Mouse (Mus musculus) neural tube, embryonic 15.5 days (tissue): ENCODE measurements around the gene Polr3h. TPM values are rescaled to one million over a fixed set of nuclear protein-coding genes. Genes with fewer than 3 reads are reported as not detected.

Experiments
- ATAC-seq: fragments of 200-750 bp; cut with Nextera tagmentation; 2 replicates; pipeline ENCODE4 v1.8.0; 2017; ENCODE audit warnings: mild to moderate bottlenecking, moderate TSS enrichment, moderate library complexity; ENCODE audit not compliant: low FRiP score
- H3K27ac ChIP-seq: fragments of 300-500 bp; sonication (generic); replicated peaks from 2 replicates; pipeline ENCODE4 v1.5.1; 2015; ENCODE audit warnings: mild to moderate bottlenecking, inconsistent platforms
- H3K27me3 ChIP-seq: fragments of 300-500 bp; sonication (generic); replicated peaks from 2 replicates; pipeline ENCODE4 v1.6.1; 2015; ENCODE audit warnings: inconsistent platforms
- H3K36me3 ChIP-seq: fragments of 300-500 bp; sonication (generic); 2 replicates; pipeline ENCODE4 v1.6.1; 2015; ENCODE audit warnings: inconsistent platforms
- H3K4me1 ChIP-seq: fragments of 300-500 bp; sonication (generic); 2 replicates; pipeline ENCODE4 v1.6.1; 2015; ENCODE audit warnings: inconsistent platforms
- H3K4me2 ChIP-seq: fragments of 300-500 bp; sonication (generic); 2 replicates; pipeline ENCODE4 v1.6.1; 2015; ENCODE audit warnings: inconsistent platforms, mild to moderate bottlenecking, moderate library complexity
- H3K4me3 ChIP-seq: fragments of 300-500 bp; sonication (generic); replicated peaks from 2 replicates; pipeline ENCODE4 v1.5.1; 2015; ENCODE audit warnings: mild to moderate bottlenecking, inconsistent platforms
- H3K9ac ChIP-seq: fragments of 300-500 bp; sonication (generic); replicated peaks from 2 replicates; pipeline ENCODE4 v1.6.1; 2015; ENCODE audit warnings: mild to moderate bottlenecking, inconsistent platforms
- H3K9me3 ChIP-seq: fragments of 300-500 bp; sonication (generic); replicated peaks from 2 replicates; pipeline ENCODE4 v1.6.1; 2016; ENCODE audit warnings: inconsistent platforms
- WGBS: fragments of 180-500 bp; shearing (Covaris S2); methylation state at CpG from one replicate; pipeline ENCODE4 v1.1.7; 2015; ENCODE audit warnings: mixed read lengths; 5-methylcytosine and 5-hydroxymethylcytosine counted together
- polyA plus RNA-seq: library from polyadenylated mRNA; unstranded; fragments of >200 nt; fragmentation: Nextera tagmentation; extraction: Ambion mirVana; gene quantifications from 2 replicates; pipeline ENCODE4 v1.2.1, GENCODE M21; 2015

Gene Polr3h
- polyA plus RNA-seq, 1 experiment from 2014 or later: 93.2 TPM

- Histone ChIP-seq H3K27me3 (no peaks in the 10 kb centered on the region), H3K4me3 (peak overlapping the region; percentile 93), H3K9ac (peak overlapping the region; percentile 79), H3K36me3 (peaks cover 9% of the 10 kb centered on the region), H3K9me3 (no peaks in the 10 kb centered on the region), H3K4me2 (peak overlapping the region; percentile 94), H3K27ac (peak overlapping the region; percentile 98), H3K4me1 (peaks cover 45% of the 10 kb centered on the region)
- 0% methylated on average over 39 of the region's 39 CpGs for WGBS
- ATAC-seq: peak; percentile 86
Measured at GRCm38 (mm10) chr15:81859330-81860255, 66.4 kb downstream of the Polr3h start.

DNA sequence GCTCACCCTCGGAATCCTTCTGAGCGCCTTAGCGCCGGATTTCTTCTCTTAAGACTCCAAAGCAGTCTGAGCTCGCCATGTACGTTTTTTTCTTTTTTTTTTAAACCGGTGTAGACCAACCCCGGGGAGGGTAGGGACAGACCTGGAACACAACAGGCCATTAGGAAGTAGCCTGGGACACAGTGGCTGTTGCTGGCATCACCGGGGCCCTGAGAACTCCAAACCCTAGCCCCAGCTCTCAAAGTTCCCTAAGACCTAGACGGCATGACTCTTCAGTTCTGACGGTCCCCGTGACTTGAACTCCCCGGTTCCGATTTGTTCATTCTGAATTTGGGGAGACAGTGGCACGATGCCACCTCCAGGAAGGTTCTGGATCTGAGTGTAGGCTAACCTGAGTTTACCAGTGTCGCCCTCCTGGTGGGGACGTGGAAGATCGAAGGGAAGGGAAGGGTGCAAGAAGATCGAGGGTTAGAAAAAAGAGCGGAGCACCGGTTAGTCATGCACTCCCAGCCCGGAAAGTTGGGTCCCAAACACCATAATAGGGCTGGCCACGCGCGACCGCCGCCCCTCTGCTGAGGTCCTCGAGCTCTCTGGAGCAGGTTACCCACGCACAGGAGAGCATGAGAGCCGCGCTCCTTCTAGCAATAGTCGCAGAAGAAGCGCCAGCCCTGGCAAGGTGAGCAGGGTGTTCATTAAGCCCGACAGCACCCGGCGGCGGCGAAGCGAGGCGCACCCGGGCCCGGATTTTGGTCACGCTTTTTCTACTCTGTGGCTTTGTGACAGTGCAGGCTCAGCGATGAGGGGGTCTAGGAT lies 67.3 kb downstream of the Polr3h start, which contains the start of gene Tob2:
TSS of gene Tob2 (minus strand) at position 280 of the 813 bp plus-strand sequence.
- Histone ChIP-seq H3K27ac (peak within 1 kb of the TSS; percentile 98), H3K4me1 (peaks cover 45% of the 10 kb centered on the region), H3K4me3 (peak within 1 kb of the TSS; percentile 93), H3K9ac (peak within 1 kb of the TSS; percentile 79), H3K9me3 (no peaks in the 10 kb centered on the region), H3K36me3 (peaks cover under 1% of the 10 kb centered on the region; the same call in 1 of the 2 replicates), H3K4me2 (peak within 1 kb of the TSS; percentile 94), H3K27me3 (no peaks in the 10 kb centered on the region)
- WGBS: under 1% methylated on average over 44 of the region's 44 CpGs
- 0 out of 2 replicates have a peak, but pooled peaks have one; percentile 9 for ATAC-seq

GRCm38 (mm10) chr15:81858138-81858516 lies 67.9 kb downstream of the Polr3h start:
- Histone ChIP-seq H3K36me3 (no peaks in the 10 kb centered on the region), H3K4me1 (peaks cover 45% of the 10 kb centered on the region), H3K27ac (peak overlapping the region; percentile 98), H3K27me3 (no peaks in the 10 kb centered on the region), H3K9me3 (no peaks in the 10 kb centered on the region), H3K4me2 (peak overlapping the region; percentile 94), H3K4me3 (peak overlapping the region; percentile 93), H3K9ac (peak overlapping the region; percentile 79)
- under 1% methylated on average over 23 of the region's 23 CpGs for WGBS
- ATAC-seq: 0 out of 2 replicates have a peak, but pooled peaks have one; percentile 7

- no peak for ATAC-seq
Measured at GRCm38 (mm10) chr15:81857724-81858116, 68.3 kb downstream of the Polr3h start.

DNA sequence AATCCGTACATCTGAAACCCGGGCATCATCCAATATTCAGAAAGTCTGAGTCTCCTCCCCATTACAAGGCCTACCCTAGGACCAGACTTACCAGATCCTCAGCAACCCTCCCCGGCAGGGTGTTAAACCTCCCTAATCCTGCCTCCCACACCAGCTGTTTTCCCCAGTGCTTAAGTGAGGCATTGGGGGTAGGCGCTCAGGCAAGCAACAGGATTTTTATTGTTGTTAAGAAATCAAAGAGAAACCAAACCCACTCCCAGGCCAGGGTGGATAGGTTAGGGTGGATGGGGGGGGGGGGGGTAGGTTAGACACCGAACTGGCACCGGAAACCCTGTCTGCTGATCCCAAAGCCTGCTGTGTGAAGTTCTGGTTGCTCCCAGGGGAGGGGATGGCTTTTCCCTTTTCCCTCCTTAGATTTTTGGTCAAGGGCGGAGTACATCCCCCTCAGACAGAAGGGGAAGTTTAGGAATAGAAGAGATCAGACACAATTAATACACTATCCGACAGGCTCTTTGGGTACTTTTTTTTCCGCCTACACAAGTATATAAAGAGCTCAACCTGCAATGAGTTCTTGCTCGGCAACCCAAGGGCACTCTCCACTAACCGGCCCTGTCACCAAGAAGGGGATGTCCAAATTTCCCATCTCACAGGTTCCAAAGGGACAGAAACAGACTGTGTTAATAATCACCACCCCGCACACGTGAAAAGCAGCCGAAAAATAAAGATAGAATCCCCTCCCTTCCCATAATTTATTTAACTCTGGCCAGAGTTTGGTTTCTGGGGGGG lies 68.9 kb downstream of the Polr3h start:
- Histone ChIP-seq H3K4me2 (peak overlapping the region; percentile 94), H3K4me1 (peaks cover 45% of the 10 kb centered on the region), H3K9me3 (no peaks in the 10 kb centered on the region), H3K9ac (peak overlapping the region; percentile 79), H3K27ac (peak overlapping the region; percentile 98), H3K27me3 (no peaks in the 10 kb centered on the region), H3K36me3 (peaks cover under 1% of the 10 kb centered on the region), H3K4me3 (peak overlapping the region; percentile 93)
- 0% methylated on average over 14 of the region's 14 CpGs for WGBS
- ATAC-seq: no peak

More at GRCm38 (mm10) chr15:81857724-81858116, 68.3 kb downstream of the Polr3h start:
- Histone ChIP-seq H3K4me1 (peaks cover 45% of the 10 kb centered on the region), H3K36me3 (no peaks in the 10 kb centered on the region), H3K9ac (peak overlapping the region; percentile 79), H3K27me3 (no peaks in the 10 kb centered on the region), H3K4me2 (peak overlapping the region; percentile 94), H3K9me3 (no peaks in the 10 kb centered on the region), H3K27ac (peak overlapping the region; percentile 98), H3K4me3 (peak overlapping the region; percentile 93)
- WGBS: 0% methylated on average over 33 of the region's 33 CpGs

DNA sequence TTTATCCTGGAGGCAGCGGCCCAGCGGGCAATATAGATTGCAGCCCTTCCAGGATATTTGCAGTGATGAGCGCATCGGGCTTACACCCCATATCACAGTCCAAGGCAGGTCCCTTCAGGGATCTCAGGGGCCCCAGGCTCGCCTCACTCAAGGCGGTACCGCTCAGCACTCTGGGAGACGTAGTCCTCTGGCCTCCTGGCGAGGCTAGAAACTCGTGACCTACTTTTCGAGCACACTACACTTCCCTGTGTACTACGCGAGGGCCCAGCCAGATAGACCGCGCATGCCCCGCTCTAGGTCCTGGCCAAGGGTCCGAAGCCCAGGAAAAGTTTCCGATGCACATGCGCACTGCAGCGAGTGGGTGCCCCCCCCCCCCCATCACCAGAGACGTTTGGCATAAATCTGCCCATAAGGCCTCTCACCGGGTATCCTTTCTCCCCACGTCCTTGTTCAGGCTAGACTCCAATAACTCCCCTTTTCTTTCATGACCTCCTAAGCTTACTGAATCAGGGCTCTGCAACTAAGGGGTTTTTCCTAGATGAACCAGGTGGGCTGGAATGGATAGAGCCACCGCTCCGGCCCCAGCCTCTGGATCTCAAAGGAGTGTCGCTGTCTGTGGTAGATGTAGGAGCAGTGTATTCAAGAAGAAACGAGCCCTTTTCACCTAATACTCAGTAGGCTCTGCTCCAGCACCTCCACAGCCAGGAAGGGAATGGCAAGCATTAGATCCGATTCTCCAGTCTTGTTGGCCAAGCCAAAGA lies 69.8 kb downstream of the Polr3h start:
- Histone ChIP-seq H3K9ac (peak overlapping the region; percentile 79), H3K9me3 (no peaks in the 10 kb centered on the region), H3K27ac (peak overlapping the region; percentile 98), H3K36me3 (peaks cover 10% of the 10 kb centered on the region), H3K4me3 (peak overlapping the region; percentile 93), H3K4me2 (peak overlapping the region; percentile 94), H3K4me1 (peaks cover 45% of the 10 kb centered on the region), H3K27me3 (no peaks in the 10 kb centered on the region)
- ATAC-seq: peak; percentile 83
- WGBS: under 1% methylated on average over 28 of the region's 28 CpGs

- Histone ChIP-seq H3K4me1 (peaks cover 31% of the 10 kb centered on the region), H3K4me2 (no peak overlapping the region), H3K9ac (no peak overlapping the region), H3K4me3 (no peak overlapping the region), H3K36me3 (peaks cover 34% of the 10 kb centered on the region), H3K27ac (no peak overlapping the region), H3K27me3 (no peaks in the 10 kb centered on the region), H3K9me3 (no peaks in the 10 kb centered on the region)
- 94% methylated on average over 7 of the region's 7 CpGs for WGBS
- ATAC-seq: no peak
Measured at GRCm38 (mm10) chr15:81853081-81853480, 73.0 kb downstream of the Polr3h start.

GRCm38 (mm10) chr15:81852411-81853000 lies 73.5 kb downstream of the Polr3h start:
- WGBS: 93% methylated on average over 9 of the region's 9 CpGs
- no peaks in the 10 kb centered on the region for H3K9me3 ChIP-seq
- peaks cover 31% of the 10 kb centered on the region for H3K4me1 ChIP-seq
- no peak for ATAC-seq
- no peak overlapping the region for H3K4me3 ChIP-seq
- no peak overlapping the region for H3K27ac ChIP-seq
- H3K4me2 ChIP-seq: no peak overlapping the region
- H3K36me3 ChIP-seq: peaks cover 35% of the 10 kb centered on the region
- no peak overlapping the region for H3K9ac ChIP-seq
- no peaks in the 10 kb centered on the region for H3K27me3 ChIP-seq

GRCm38 (mm10) chr15:81851375-81851774 lies 74.7 kb downstream of the Polr3h start:
- ATAC-seq: no peak

DNA sequence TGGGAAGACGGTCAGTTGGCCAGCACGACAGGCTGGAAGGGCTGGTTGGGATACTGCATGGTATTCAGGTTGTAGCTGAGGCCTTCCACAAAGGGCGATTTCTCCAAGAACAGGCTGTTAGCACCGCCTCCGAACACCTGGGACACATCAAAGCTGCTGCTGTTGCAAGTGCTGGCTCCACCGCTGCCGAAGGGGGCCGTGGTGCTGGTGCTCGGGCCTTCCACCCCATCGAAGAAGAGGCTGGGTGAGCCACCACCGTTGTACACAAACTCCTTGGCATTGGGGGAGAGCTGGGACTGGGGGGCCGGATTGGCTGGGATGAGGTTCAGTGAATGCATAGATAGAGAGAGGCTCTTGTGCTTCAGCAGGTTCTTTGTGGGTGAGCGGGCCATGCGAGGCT lies 75.3 kb downstream of the Polr3h start:
- Histone ChIP-seq H3K36me3 (peaks cover 40% of the 10 kb centered on the region), H3K27me3 (no peaks in the 10 kb centered on the region), H3K9ac (no peak overlapping the region), H3K9me3 (no peaks in the 10 kb centered on the region), H3K4me1 (peaks cover 17% of the 10 kb centered on the region), H3K27ac (no peak overlapping the region), H3K4me2 (no peak overlapping the region), H3K4me3 (no peak overlapping the region)
- ATAC-seq: no peak
- 88% methylated on average over 14 of the region's 14 CpGs for WGBS

More at GRCm38 (mm10) chr15:81851375-81851774, 74.7 kb downstream of the Polr3h start:
- WGBS: 97% methylated on average over 15 of the region's 15 CpGs
- Histone ChIP-seq H3K4me2 (no peak overlapping the region), H3K4me1 (peaks cover 21% of the 10 kb centered on the region), H3K36me3 (peaks cover 40% of the 10 kb centered on the region), H3K9ac (no peak overlapping the region), H3K27me3 (no peaks in the 10 kb centered on the region), H3K9me3 (no peaks in the 10 kb centered on the region), H3K4me3 (no peak overlapping the region), H3K27ac (no peak overlapping the region)
